Mouse (Mus musculus) macrophage (primary cell): ENCODE measurements around the gene Ak7. TPM values are rescaled to one million over a fixed set of nuclear protein-coding genes. Genes with fewer than 3 reads are reported as not detected.
A peak's percentile ranks its signal among the peaks of the same experiment; 100 is the strongest.

Source experiments
- H3K27ac ChIP-seq: fragments of 350-480 bp; formaldehyde crosslinking; 2 replicates; pipeline ENCODE4 v1.9.0; 2021
- H3K36me3 ChIP-seq: fragments of 350-480 bp; formaldehyde crosslinking; 2 replicates; pipeline ENCODE4 v1.9.0; 2021; ENCODE audit errors: inconsistent target
- H3K4me3 ChIP-seq: fragments of 350-480 bp; formaldehyde crosslinking; 2 replicates; pipeline ENCODE4 v1.9.0; 2021; ENCODE audit errors: inconsistent target
- H3K79me2 ChIP-seq: fragments of 350-480 bp; formaldehyde crosslinking; 2 replicates; pipeline ENCODE4 v1.9.0; 2021; ENCODE audit errors: inconsistent target
- WGBS: methylation state at CpG from one replicate; pipeline ENCODE4 v1.1.7; 2026; ENCODE audit warnings: inconsistent platforms; ENCODE audit not compliant: missing documents; 5-methylcytosine and 5-hydroxymethylcytosine counted together
- polyA plus RNA-seq: library from polyadenylated mRNA; stranded (reverse); fragments of 250-400 nt; gene quantifications from 3 replicates; pipeline ENCODE4 v1.2.4, GENCODE M21; 2018; ENCODE audit warnings: inconsistent platforms

Ak7 gene
- polyA plus RNA-seq, 1 experiment from 2014 or later: not detected

DNA sequence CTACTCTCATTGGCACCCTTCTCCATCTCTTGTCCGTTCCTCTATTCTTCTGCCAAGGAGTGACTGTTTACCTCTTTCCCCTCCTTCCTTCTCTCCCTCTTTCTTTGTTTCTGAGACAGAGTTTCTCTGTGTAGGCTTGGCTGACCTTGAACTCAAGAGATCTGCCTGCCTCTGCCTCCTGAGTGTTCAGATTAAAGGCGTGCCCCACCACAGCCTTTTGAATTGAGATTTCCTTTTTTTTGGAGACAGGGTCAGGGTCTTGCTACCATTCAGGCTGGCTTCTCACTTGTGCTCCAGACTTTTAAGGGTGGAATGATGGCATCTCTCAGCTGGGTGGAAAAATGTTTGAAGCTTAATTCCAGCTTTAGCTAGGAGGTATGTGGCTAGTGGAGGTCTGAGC lies 81.8 kb downstream of the Ak7 start:
- 88% methylated on average over 2 of the region's 2 CpGs for WGBS
- H3K27ac ChIP-seq: no peak overlapping the region
- H3K36me3 ChIP-seq: no peaks in the 10 kb centered on the region
- peaks cover 76% of the 10 kb centered on the region for H3K79me2 ChIP-seq
- H3K4me3 ChIP-seq: no peak overlapping the region

DNA sequence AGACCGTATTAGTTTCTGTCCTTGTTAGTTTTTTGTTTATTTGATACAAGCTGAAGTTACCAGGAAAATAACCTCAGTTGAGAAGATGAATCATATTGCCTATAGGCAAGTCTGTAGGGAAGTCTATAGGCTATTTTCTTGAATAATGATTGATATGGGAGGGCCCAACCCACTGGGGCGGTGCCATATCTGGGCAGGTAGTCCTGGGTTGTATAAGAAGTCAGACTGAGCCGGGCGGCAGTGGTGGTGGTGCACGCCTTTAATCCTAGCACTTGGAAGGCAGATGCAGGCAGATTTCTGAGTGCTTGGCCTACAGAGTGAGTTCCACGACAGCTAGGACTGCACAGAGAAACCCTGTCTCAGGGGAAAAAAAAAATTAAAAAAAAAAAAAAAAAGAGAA lies 84.1 kb downstream of the Ak7 start:
- H3K36me3 ChIP-seq: no peaks in the 10 kb centered on the region
- H3K4me3 ChIP-seq: no peak overlapping the region
- WGBS: 86% methylated on average over 6 of the region's 6 CpGs
- peaks cover 98% of the 10 kb centered on the region for H3K79me2 ChIP-seq
- H3K27ac ChIP-seq: no peak overlapping the region

DNA sequence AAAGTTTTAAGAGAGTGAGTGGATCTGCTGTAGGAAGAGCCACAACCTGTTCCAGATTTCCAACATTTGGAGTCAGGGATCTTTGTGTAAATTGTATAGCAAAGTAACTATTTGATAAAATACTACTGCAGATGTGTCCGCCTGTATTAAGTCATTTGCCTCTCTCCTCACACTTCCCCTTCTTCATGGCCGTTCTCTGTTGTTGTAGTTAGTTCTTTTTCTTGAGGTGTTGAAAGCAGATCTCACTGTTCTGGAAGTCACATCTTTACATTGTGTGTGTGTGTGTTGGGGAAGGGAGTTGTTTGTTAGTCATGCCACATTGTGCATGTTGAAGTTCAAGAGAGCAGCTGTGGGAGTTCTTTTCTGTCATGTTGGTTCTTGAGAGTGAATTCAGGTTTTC lies 89.1 kb downstream of the Ak7 start:
- peaks cover 5% of the 10 kb centered on the region; the same call in 1 of the 2 replicates for H3K36me3 ChIP-seq

DNA sequence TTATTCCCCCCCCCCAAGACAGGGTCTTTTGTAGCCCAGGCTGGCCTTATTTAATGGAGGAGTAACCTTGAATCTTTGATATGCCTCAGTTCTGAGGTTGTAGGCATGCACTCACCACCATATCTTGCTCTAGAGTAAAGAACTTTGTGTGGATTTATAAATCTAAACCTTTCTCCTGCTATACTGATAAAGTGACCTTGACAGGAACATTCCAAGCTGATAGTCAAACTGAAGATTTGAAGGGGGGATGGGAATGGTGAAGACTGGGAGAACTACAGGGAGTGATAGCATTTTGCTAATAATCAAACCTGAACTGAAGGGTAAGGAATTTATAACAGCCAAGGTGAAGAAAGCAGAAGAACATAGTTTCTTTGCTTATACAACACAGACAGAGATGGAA lies 92.2 kb downstream of the Ak7 start:
- Histone ChIP-seq H3K4me3 (no peak overlapping the region), H3K27ac (no peak overlapping the region), H3K79me2 (peaks cover 100% of the 10 kb centered on the region), H3K36me3 (peaks cover 17% of the 10 kb centered on the region; the same call in 1 of the 2 replicates)

More for the DNA sequence above, 89.1 kb downstream of the Ak7 start:
- H3K4me3 ChIP-seq: no peak overlapping the region
- H3K79me2 ChIP-seq: peaks cover 100% of the 10 kb centered on the region
- WGBS: 15% methylated on average over 2 of the region's 2 CpGs
- no peak overlapping the region for H3K27ac ChIP-seq

DNA sequence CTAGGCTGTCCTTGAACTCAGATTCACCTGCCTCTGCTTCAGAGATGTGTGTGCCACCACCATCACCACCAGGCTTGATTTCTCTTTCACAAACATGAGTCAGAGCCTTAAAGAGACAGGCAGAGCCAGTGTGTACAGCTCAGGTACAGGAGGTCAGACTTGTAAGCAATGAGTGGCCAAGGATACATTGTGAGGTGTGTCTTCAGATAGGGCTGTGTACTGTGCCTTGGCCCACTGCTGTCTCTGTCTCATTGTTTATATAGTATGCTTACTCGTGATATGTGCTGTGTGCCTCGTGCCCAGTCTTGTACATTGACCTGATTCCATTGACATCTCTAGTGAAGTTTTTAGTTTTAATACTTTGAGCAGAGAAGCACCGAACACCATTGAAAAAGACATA lies 100.0 kb downstream of the Ak7 start:
- 93% methylated on average over 3 of the region's 3 CpGs for WGBS
- H3K79me2 ChIP-seq: peaks cover 83% of the 10 kb centered on the region
- H3K36me3 ChIP-seq: peaks cover 59% of the 10 kb centered on the region
- no peak overlapping the region for H3K4me3 ChIP-seq
- H3K27ac ChIP-seq: no peak overlapping the region

DNA sequence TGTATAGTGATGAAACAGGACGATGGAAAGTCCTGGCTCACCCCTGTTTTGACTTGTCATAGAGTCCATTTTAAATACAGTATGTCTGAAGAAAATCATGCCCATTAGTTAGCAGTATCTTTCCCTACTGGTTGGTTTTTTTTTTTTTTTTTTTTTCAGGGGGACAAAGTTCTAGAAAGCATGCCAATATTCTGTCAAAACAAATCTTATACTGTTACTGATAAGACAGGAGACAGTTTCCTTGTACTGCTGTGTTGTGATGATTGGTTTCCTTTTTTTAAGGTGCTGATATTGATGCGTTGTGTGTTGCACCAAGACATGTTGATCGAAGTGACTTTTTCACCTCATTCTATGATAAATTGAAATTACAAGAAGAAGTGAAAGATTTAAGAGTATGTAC lies 100.4 kb downstream of the Ak7 start:
- Histone ChIP-seq H3K4me3 (no peak overlapping the region), H3K36me3 (peaks cover 60% of the 10 kb centered on the region), H3K27ac (no peak overlapping the region), H3K79me2 (peaks cover 79% of the 10 kb centered on the region)
- WGBS: 94% methylated on average over 3 of the region's 3 CpGs

DNA sequence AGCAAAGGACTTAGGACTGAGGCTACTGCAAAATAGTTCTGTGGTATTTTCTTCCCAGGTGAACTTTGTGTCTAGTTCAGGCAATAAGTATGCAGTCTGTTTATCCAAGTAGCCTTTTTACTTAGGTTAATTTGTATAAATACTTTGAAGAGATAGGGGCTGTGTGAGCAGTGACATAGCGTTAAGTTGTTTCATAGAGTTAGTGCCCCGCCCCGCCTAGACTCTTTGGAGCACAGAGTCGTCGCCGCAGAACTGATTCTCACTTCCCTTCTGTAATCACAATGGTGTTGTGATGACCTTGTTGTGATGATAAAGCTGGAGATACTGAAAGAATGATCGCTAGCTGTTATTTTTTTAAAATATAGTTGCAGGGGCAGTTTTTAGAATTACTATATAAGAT lies 101.6 kb downstream of the Ak7 start:
- 79% methylated on average over 7 of the region's 7 CpGs for WGBS
- Histone ChIP-seq H3K4me3 (no peak overlapping the region), H3K79me2 (peaks cover 67% of the 10 kb centered on the region), H3K36me3 (peaks cover 72% of the 10 kb centered on the region), H3K27ac (no peak overlapping the region)

DNA sequence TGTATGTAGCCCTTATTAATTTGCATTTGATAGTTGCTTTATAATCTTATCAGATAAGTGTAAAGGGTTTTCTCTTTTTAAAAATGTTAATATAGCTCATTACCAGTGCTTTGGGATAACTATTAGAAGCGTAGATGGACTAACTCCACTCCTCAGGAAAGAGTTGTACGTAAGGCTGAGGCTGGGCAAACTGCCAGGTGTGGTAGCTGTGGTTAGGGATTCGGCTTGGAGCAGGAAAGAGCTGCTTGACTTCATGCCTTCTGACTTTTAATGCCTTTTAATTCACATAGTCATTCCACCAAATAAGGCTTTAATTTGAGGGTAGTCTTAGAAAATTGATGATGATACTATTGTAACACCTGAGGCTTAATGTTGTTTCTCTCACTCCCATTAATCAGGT lies 103.2 kb downstream of the Ak7 start:
- WGBS: 55% methylated on average over 3 of the region's 3 CpGs
- Histone ChIP-seq H3K4me3 (no peak overlapping the region), H3K36me3 (peaks cover 87% of the 10 kb centered on the region), H3K27ac (no peak overlapping the region), H3K79me2 (peaks cover 51% of the 10 kb centered on the region)

DNA sequence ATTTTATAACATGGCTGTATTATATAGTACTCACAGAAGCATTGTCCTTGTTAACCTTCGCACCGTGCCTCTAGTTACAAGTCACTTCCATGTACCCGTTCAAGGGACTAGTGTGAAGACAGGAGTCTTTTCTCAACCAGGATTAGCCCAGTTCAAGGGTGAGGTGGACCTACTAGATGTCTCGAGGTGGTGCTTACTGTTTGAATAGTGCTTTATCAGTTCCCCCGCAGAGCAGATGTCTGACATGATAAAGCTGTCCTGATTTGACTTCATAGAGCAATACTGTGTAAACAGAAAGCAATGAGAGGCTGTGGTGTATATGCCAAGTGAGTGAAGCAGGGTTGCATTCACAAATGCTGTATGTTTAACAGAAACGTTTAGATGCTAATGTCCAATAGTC lies 104.8 kb downstream of the Ak7 start:
- 91% methylated on average over 6 of the region's 6 CpGs for WGBS
- Histone ChIP-seq H3K4me3 (no peak overlapping the region), H3K36me3 (peaks cover 92% of the 10 kb centered on the region), H3K79me2 (peaks cover 35% of the 10 kb centered on the region), H3K27ac (no peak overlapping the region)

DNA sequence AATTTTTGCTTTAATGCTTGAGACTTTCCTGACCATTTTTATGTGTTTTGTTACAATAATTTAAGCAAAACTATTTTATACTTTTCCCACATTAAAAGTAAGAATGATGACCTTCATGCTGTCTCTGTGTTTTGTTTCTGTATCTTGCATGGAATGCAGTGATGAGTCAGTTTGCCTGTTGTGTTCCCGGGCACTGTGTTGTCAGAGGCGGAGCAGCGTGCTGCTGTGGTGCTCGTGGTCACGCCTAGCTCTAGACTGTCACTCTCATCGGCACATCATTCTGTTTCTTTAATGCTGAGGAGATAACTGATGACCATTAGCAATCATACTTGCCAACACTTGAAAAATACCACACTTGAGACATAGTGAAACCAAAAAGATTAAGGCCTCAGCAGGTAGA lies 108.2 kb downstream of the Ak7 start:
- H3K4me3 ChIP-seq: no peak overlapping the region
- H3K27ac ChIP-seq: no peak overlapping the region
- H3K79me2 ChIP-seq: peaks cover 1% of the 10 kb centered on the region; the same call in 1 of the 2 replicates
- H3K36me3 ChIP-seq: peaks cover 76% of the 10 kb centered on the region
- 95% methylated on average over 6 of the region's 6 CpGs for WGBS

DNA sequence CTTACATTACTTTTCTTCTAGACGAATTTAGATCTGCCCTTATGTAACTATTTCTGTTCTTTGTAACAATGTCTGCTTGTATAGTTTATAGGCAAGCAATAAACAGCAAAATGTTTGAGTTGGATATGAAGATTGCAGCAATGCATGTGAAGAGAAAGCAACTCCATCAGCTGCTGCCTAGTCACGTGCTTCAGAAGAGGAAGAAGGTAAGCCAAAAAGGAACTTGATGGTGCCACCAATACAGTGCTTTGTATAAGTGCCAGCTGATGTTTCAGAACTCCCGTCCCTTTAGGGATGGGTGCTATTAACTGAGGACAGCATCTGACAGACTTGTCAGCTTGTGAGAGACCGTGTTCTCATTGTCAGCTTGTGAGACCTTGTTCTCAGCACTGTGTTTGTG lies 117.7 kb downstream of the Ak7 start:
- H3K27ac ChIP-seq: peak overlapping the region; percentile 14; the same call in 1 of the 2 replicates
- WGBS: 33% methylated on average over 4 of the region's 4 CpGs

DNA sequence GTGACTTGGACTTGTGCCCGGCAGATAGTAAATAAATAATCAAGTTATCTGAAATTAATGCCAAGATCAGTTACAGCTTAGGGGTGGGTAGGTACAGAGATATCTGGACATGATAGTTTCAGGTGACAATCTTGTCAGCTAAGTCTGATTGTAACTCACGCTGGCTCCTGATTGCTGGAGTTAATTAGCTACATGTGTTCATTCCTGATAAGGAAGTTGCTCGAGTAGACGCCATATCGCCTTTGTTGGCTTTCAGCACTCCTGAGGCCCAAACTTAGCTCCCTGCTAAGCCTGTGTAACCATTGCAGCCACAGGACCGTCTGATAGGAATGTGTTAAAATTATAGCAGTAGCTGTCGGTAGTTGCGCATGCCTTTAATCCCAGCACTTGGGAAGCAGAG lies 119.0 kb downstream of the Ak7 start:
- 92% methylated on average over 8 of the region's 8 CpGs for WGBS
- no peak overlapping the region for H3K4me3 ChIP-seq
- H3K79me2 ChIP-seq: peaks cover 24% of the 10 kb centered on the region; the same call in 1 of the 2 replicates
- H3K36me3 ChIP-seq: peaks cover 57% of the 10 kb centered on the region
- no peak overlapping the region for H3K27ac ChIP-seq

More for the DNA sequence above, 117.7 kb downstream of the Ak7 start:
- no peak overlapping the region for H3K4me3 ChIP-seq
- H3K79me2 ChIP-seq: peaks cover 24% of the 10 kb centered on the region; the same call in 1 of the 2 replicates
- H3K36me3 ChIP-seq: peaks cover 53% of the 10 kb centered on the region

DNA sequence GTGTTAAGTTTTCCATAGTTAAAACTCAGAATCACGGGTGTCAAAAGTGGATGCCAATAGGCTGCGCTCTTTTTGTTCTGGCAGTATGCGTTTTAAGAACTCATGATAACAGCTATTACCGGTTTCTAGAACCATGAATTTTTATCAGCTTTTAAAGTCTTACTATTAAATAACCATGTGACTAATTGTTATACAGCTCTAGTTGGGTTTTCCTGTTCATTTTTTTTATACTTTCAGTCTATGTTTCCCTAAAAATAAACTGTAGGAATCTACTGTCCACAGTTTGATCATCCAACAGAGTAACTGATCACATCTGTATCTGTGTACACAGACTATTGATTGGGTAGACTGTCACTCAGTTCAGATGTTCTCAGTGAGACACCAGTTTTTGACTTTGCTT lies 119.5 kb downstream of the Ak7 start:
- H3K36me3 ChIP-seq: peaks cover 60% of the 10 kb centered on the region
- WGBS: 88% methylated on average over 4 of the region's 4 CpGs

More for the DNA sequence above, 119.5 kb downstream of the Ak7 start:
- Histone ChIP-seq H3K4me3 (no peak overlapping the region), H3K79me2 (peaks cover 24% of the 10 kb centered on the region; the same call in 1 of the 2 replicates), H3K27ac (no peak overlapping the region)
